Mouse (Mus musculus): Measurements from ENCODE around the gene Gm49601. TPM values are rescaled to one million over a fixed set of nuclear protein-coding genes. Genes with fewer than 3 reads are reported as not detected.

Gm49601 gene
- total and polyA plus RNA-seq, 2 experiments from 2014 or later, result 4.9 to 33.4 TPM

DNA sequence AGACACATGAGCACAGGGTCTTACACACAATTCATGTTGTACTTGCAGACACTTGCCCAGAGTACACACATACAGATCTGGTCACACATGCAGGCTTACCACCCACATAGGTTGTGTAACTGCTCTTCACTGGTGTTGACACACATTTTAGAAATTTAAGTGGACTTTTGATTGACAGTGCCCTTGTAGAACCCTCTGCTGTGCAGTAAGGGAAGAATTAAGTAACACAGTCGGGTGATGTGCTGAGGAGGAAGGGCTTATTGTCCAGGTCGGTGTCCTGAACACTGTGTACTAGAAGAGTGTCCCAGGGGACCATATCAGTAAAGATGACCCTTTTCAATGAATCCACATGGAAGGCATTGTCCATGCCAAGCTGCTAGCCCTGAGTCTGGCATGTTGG is 32.3 kb downstream of the Gm49601 start:
- 74% methylated on average over 2 of the region's 2 CpGs for WGBS
- peaks cover 39% of the 10 kb centered on the region for H3K27me3 ChIP-seq (ENCODE audit: insufficient read depth, low read length)
- DNase-seq (no peak), ATAC-seq (no peak)
- H3K4me2 ChIP-seq (ENCODE audit: low read depth), result no peak overlapping the region
- H3K27ac ChIP-seq (ENCODE audit: low read depth, low read length), result no peak overlapping the region
- no peaks in the 10 kb centered on the region for H3K9me3 ChIP-seq (ENCODE audit: low read length)
- TF ChIP-seq CTCF (IDR thresholded peaks at IDR 0.05; ENCODE audit: low read depth), result no peak
- no peaks in the 10 kb centered on the region for H3K36me3 ChIP-seq (ENCODE audit: insufficient read depth)
- no peaks in the 10 kb centered on the region for H3K4me1 ChIP-seq (ENCODE audit: insufficient read depth)
- no peak overlapping the region for H3K9ac ChIP-seq
- H3K4me3 ChIP-seq (ENCODE audit: low read depth, low read length), result no peak overlapping the region

DNA sequence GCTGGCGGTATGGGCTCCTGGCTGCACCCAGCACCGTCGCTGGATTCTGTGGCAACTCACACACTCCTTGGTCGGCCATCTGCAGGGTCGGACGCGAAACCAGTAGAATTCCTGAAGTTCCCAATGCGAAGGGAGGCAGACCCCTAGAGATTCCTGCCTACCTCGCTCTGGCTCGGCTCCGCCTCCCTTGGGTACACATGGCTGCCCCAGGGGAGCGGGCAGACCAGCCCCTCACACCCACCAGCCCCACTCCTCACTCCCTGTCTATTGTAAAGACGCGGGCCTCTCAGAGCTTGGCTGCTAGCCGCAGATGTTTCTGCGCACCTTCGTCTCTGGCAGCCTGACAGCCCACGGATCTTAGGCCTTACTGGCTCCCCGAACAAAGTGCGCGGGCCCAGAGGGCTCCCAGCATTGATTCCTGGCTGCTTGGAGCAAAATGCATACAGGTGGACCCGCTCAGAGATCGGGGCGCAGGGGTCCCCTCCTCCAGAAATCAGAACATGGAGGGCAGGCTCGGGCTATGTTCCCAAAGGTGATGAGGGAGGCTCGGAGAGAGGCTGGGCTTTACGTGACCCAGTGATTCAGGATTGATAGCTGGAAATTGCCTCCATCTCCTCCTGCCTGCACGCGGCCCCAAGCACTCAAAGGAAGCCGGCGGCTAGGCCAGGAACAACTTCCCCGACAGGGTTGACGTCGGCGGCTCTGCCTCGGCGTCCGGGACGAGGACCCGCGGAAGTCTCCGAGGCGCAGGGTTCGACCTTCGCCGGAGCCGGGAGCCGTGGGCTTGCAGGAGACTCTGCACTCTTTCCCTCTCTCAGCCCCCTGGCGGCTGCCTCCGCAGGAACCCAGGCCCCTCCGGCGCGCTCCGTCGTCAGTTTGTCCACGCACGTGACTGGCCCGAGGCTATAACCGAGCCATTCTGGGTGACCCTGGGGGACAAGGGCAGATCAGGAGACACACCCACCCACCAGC is 34.9 kb downstream of the Gm49601 start:
- WGBS, result 5% methylated on average over 59 of the region's 59 CpGs
- DNase-seq (no peak), ATAC-seq (peak; percentile 35; the same call in 1 of the 2 replicates)
- Histone ChIP-seq H3K4me3 (ENCODE audit: low read depth, low read length) (peak overlapping the region; percentile 6), H3K9ac (no peak overlapping the region), H3K36me3 (ENCODE audit: insufficient read depth) (no peaks in the 10 kb centered on the region), H3K9me3 (ENCODE audit: low read length) (no peaks in the 10 kb centered on the region), H3K27me3 (ENCODE audit: insufficient read depth, low read length) (peaks cover 62% of the 10 kb centered on the region), H3K27ac (ENCODE audit: low read depth, low read length) (no peak overlapping the region), H3K4me2 (ENCODE audit: low read depth) (peak overlapping the region; percentile 36), H3K4me1 (ENCODE audit: insufficient read depth) (peaks cover 3% of the 10 kb centered on the region; the same call in 1 of the 2 replicates)
- TF ChIP-seq CTCF (IDR thresholded peaks at IDR 0.05; ENCODE audit: low read depth), result peak; percentile 55

DNA sequence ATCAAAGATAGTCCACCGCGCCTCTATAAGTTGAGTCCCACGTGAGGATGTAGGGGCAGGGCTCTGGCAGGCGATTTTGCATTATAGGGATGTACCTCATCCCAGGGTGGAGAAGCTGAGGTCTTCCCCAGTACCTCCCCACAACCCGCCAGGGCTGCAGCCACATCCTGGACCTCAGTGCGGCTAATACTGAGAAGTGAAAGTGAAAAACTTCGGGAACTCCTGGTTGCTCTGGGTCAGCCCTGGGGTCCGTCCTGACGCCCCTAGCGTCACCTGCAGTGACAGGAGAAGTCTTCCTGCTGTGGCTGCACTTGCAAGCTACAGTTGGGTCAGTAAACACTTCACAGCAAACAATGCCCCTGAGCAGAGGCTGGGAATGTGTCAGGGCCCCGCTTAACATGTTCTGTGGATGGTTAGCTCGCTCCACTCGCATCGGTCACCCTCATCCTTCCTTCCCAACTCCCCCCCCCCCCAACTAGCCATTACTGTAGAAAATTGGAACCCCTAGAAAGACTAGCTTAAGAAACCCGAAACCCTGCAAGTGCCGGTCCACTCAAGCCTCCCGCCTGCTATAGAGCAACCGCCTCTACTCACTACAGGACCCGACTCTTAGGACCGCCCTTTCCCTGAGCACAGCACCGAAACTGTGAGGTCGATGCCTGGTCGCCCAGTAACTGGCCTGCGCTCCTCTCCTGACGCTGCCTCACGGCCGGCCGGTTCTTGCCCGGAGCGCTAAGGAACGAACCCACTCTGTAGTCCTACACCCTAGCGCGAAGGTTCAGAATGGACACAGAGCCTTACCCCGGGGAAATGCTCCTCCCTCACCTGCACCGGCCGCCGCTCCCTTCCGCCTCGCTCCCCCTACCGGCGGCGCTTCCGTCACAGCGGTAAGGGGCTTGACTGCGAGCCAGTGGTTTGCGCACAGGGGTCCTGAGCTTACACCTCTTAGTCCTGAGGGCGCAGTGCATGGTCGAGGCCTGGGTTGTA is 36.1 kb downstream of the Gm49601 start, which contains the start of gene Tbx1:
Tbx1 (minus strand) TSS at position 868 of the 987 bp plus-strand sequence.
- Histone ChIP-seq H3K4me3 (ENCODE audit: low read depth, low read length) (peak within 1 kb of the TSS; percentile 12), H3K4me1 (ENCODE audit: insufficient read depth) (peaks cover 5% of the 10 kb centered on the region; the same call in 1 of the 2 replicates), H3K27ac (ENCODE audit: low read depth, low read length) (no peak within 1 kb of the TSS), H3K9ac (no peak within 1 kb of the TSS), H3K4me2 (ENCODE audit: low read depth) (peak within 1 kb of the TSS; percentile 36), H3K9me3 (ENCODE audit: low read length) (no peaks in the 10 kb centered on the region), H3K27me3 (ENCODE audit: insufficient read depth, low read length) (peaks cover 74% of the 10 kb centered on the region), H3K36me3 (ENCODE audit: insufficient read depth) (no peaks in the 10 kb centered on the region)
- 4% methylated on average over 48 of the region's 48 CpGs for WGBS
- peak; percentile 52 for TF ChIP-seq CTCF (IDR thresholded peaks at IDR 0.05; ENCODE audit: low read depth)
- ATAC-seq, result no peak
- DNase-seq, result no peak

DNA sequence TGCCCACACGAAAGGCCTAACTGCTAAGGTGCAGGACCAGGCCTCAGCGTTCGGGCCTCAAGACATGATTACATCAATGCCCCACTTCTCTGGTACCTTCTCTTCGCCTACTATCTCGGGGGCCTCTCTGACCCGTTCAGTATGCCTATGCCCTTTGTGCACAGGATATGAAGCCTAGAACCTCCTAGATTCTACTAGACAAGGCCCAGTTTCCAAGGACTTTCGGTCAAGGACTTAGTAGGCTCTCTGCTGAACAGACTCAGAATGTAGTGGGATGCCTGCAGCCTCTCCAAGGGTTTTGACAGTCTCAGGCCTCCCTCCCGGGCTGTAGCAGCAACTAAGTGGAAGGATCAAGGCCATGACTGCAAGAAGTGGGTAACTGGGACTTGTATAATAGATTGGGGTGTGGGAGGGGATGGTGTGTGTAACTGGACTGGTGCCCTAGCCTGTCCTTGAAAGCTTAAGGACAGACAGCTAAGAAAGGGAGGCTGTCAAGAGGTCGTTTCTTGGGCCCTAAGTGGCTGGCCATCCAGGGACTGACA is 37.1 kb downstream of the Gm49601 start:
- ATAC-seq, result no peak
- no peak overlapping the region for H3K4me3 ChIP-seq (ENCODE audit: low read depth, low read length)
- 18% methylated on average over 9 of the region's 9 CpGs for WGBS

DNA sequence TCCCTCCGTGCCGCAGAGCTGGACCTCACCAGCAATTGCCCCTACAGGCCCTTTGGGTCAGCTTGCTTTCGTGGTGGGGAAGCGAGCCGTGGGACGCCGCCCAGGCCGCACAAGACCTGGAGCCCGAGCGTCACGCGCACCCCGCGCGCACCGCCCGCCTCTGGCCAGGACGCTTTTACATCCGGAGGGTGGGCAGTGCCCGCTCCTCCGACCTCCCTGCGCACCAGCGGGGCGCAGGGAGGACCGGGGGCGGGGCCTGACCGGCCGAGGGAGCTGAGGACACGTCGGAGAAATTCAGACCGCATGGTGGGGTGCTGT is 37.5 kb downstream of the Gm49601 start:
- DNase-seq (no peak), ATAC-seq (no peak)
- no peak overlapping the region for H3K4me2 ChIP-seq (ENCODE audit: low read depth)
- no peak overlapping the region for H3K4me3 ChIP-seq (ENCODE audit: low read depth, low read length)
- no peak overlapping the region for H3K27ac ChIP-seq (ENCODE audit: low read depth, low read length)
- H3K9ac ChIP-seq, result no peak overlapping the region
- TF ChIP-seq CTCF (IDR thresholded peaks at IDR 0.05; ENCODE audit: low read depth), result no peak
- H3K9me3 ChIP-seq (ENCODE audit: low read length), result no peaks in the 10 kb centered on the region
- no peaks in the 10 kb centered on the region for H3K36me3 ChIP-seq (ENCODE audit: insufficient read depth)
- H3K27me3 ChIP-seq (ENCODE audit: insufficient read depth, low read length), result peaks cover 88% of the 10 kb centered on the region
- 5% methylated on average over 31 of the region's 31 CpGs for WGBS
- H3K4me1 ChIP-seq (ENCODE audit: insufficient read depth), result peaks cover 5% of the 10 kb centered on the region; the same call in 1 of the 2 replicates

More for the DNA sequence above, 37.1 kb downstream of the Gm49601 start:
- DNase-seq, result no peak
- Histone ChIP-seq H3K9ac (no peak overlapping the region), H3K9me3 (ENCODE audit: low read length) (no peaks in the 10 kb centered on the region), H3K4me2 (ENCODE audit: low read depth) (no peak overlapping the region), H3K4me1 (ENCODE audit: insufficient read depth) (peaks cover 5% of the 10 kb centered on the region; the same call in 1 of the 2 replicates), H3K36me3 (ENCODE audit: insufficient read depth) (no peaks in the 10 kb centered on the region), H3K27me3 (ENCODE audit: insufficient read depth, low read length) (peaks cover 84% of the 10 kb centered on the region), H3K27ac (ENCODE audit: low read depth, low read length) (no peak overlapping the region)
- TF ChIP-seq CTCF (IDR thresholded peaks at IDR 0.05; ENCODE audit: low read depth), result no peak

Measured in forebrain, postnatal 0 days (tissue).